Mouse (Mus musculus) C2C12 (cell line): ENCODE measurements around the gene Zswim7.

Experiments
- CEBPB ChIP-seq: IDR thresholded peaks from one replicate; pipeline ENCODE4 v1.6.1; 2011; ENCODE audit warnings: low read depth, mild to moderate bottlenecking, control low read depth, moderate library complexity
- CTCF ChIP-seq: IDR thresholded peaks from one replicate; pipeline ENCODE4 v1.5.1; 2011; ENCODE audit not compliant: control insufficient read depth, insufficient read depth, insufficient read length
- FOSL1 ChIP-seq: IDR thresholded peaks from one replicate; pipeline ENCODE4 v1.8.0; 2011; ENCODE audit warnings: mild to moderate bottlenecking, low read length; ENCODE audit not compliant: poor library complexity, insufficient read depth, severe bottlenecking
- MYOD1 ChIP-seq: IDR thresholded peaks from one replicate; pipeline ENCODE4 v1.6.1; 2011; ENCODE audit warnings: low read depth; ENCODE audit not compliant: control insufficient read depth, insufficient read length
- USF1 ChIP-seq: IDR thresholded peaks from one replicate; pipeline ENCODE4 v1.6.1; 2011; ENCODE audit warnings: low read depth, mild to moderate bottlenecking, control low read depth, moderate library complexity

GRCm38 (mm10) chr11:62217751-62218150 lies 63.4 kb downstream of the Zswim7 start:
- TF ChIP-seq CTCF, result no peak
- TF ChIP-seq MYOD1, result peak; percentile 92
- peak; percentile 13 for TF ChIP-seq FOSL1
- TF ChIP-seq CEBPB, result no peak
- no peak for TF ChIP-seq USF1
